Mouse (Mus musculus) neural tube, embryonic 11.5 days (tissue): Measurements from ENCODE around the gene Gpr37l1. TPM values are rescaled to one million over a fixed set of nuclear protein-coding genes. Genes with fewer than 3 reads are reported as not detected.

ENCODE experiments used
- ATAC-seq: fragments of 200-750 bp; cut with Nextera tagmentation; 2 replicates; pipeline ENCODE4 v1.8.0; 2017; ENCODE audit warnings: moderate number of reproducible peaks, mild to moderate bottlenecking, moderate TSS enrichment, moderate library complexity; ENCODE audit not compliant: insufficient read depth, low FRiP score, low TSS enrichment
- DNase-seq: peaks from one replicate; pipeline ENCODE4 v3.0.0-alpha.2; 2015; ENCODE audit warnings: low spot score
- H3K27ac ChIP-seq: fragments of 300-500 bp; sonication (generic); 2 replicates; pipeline ENCODE4 v1.5.1; 2014; ENCODE audit warnings: low read depth, mild to moderate bottlenecking, low read length
- H3K27me3 ChIP-seq: fragments of 300-500 bp; sonication (generic); 2 replicates; pipeline ENCODE4 v1.6.1; 2014; ENCODE audit warnings: mild to moderate bottlenecking, low read length, mixed read lengths; ENCODE audit not compliant: control insufficient read depth, insufficient read depth
- H3K36me3 ChIP-seq: fragments of 300-500 bp; sonication (generic); 2 replicates; pipeline ENCODE4 v1.6.1; 2014; ENCODE audit warnings: mild to moderate bottlenecking, low read length, moderate library complexity, mixed read lengths; ENCODE audit not compliant: control insufficient read depth, insufficient read depth
- H3K4me1 ChIP-seq: fragments of 300-500 bp; sonication (generic); 2 replicates; pipeline ENCODE4 v1.6.1; 2014; ENCODE audit warnings: low read length, mixed read lengths; ENCODE audit not compliant: control insufficient read depth, insufficient read depth
- H3K4me2 ChIP-seq: fragments of 300-500 bp; sonication (generic); 2 replicates; pipeline ENCODE4 v1.6.1; 2014; ENCODE audit warnings: low read depth, mild to moderate bottlenecking, moderate library complexity
- H3K4me3 ChIP-seq: fragments of 300-500 bp; sonication (generic); 2 replicates; pipeline ENCODE4 v1.5.1; 2014; ENCODE audit warnings: low read depth, low read length
- H3K9ac ChIP-seq: fragments of 300-500 bp; sonication (generic); 2 replicates; pipeline ENCODE4 v1.6.1; 2014; ENCODE audit warnings: mild to moderate bottlenecking, low read length
- H3K9me3 ChIP-seq: fragments of 300-500 bp; sonication (generic); 2 replicates; pipeline ENCODE4 v1.6.1; 2016; ENCODE audit warnings: low read length; ENCODE audit not compliant: control insufficient read depth
- WGBS: fragments of 180-500 bp; shearing (Covaris S2); extraction: QIAGEN DNeasy Blood & Tissue Kit; methylation state at CpG from one replicate; pipeline ENCODE4 v1.1.7; 2014; 5-methylcytosine and 5-hydroxymethylcytosine counted together
- polyA plus RNA-seq: library from polyadenylated mRNA; unstranded; fragments of >200 nt; fragmentation: Nextera tagmentation; extraction: Ambion mirVana; gene quantifications from 2 replicates; pipeline ENCODE4 v1.2.1, GENCODE M21; 2014

The Gpr37l1 gene
- polyA plus RNA-seq, 1 experiment from 2014 or later, result not detected

GRCm38 (mm10) chr1:135132893-135133369 lies 34.5 kb downstream of the Gpr37l1 start:
- no peak for ATAC-seq
- 79% methylated on average over 9 of the region's 9 CpGs for WGBS
- Histone ChIP-seq H3K9ac (no peak overlapping the region), H3K27ac (no peak overlapping the region), H3K4me3 (no peak overlapping the region), H3K36me3 (no peaks in the 10 kb centered on the region), H3K9me3 (no peaks in the 10 kb centered on the region), H3K27me3 (no peaks in the 10 kb centered on the region), H3K4me2 (no peak overlapping the region), H3K4me1 (no peaks in the 10 kb centered on the region)
- DNase-seq, result no peak

DNA sequence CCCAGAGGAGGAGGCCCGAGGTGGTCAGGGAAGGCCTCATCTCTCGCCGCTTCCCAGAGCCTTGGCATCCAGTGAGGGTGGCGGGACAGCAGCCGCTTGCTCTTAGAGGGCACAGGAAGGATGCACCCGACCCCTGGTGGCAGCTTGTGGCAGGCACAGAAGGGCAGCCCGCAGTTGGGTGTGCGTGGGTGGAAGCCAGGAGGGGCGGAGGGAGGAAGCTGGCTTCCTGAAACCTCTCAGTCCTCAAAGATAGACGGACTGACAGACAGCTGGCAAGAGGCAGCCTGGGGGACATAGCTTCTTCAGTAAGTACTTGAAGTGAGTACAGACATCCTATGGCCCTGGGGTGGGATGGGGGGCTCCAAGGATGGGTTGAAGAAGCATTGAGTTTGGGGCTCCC lies 35.0 kb downstream of the Gpr37l1 start, which contains the start of gene Ptpn7:
Gene Ptpn7 (plus strand): TSS at position 228 of the 400 bp plus-strand sequence.
- WGBS, result 39% methylated on average over 10 of the region's 10 CpGs
- Histone ChIP-seq H3K4me1 (no peaks in the 10 kb centered on the region), H3K4me2 (no peak within 1 kb of the TSS), H3K36me3 (no peaks in the 10 kb centered on the region), H3K27ac (no peak within 1 kb of the TSS), H3K9ac (no peak within 1 kb of the TSS), H3K9me3 (no peaks in the 10 kb centered on the region), H3K27me3 (no peaks in the 10 kb centered on the region), H3K4me3 (no peak within 1 kb of the TSS)
- peak; percentile 35 for DNase-seq
- no peak for ATAC-seq

DNA sequence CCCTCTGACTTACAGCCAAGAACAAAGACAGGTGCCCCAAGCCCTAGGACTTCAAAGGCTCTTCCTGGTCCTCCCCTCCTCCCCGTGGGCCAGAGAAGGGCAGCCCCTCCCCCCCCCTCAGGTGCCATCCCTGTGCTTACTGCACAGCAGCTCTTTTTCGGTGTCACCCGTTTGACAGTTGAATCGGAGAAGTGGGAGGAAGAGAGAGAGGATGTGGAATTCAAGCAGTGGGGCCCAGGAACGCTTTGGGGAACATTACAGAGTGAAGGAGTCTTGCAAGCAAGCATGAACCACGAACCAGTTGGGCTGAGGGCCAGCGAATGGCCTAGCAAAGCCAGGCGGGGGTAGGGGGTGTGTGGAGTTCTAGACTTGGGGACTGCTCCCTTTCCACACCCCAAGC lies 35.9 kb downstream of the Gpr37l1 start:
- no peak for DNase-seq
- Histone ChIP-seq H3K4me2 (no peak overlapping the region), H3K9me3 (no peaks in the 10 kb centered on the region), H3K4me3 (no peak overlapping the region), H3K9ac (no peak overlapping the region), H3K27me3 (no peaks in the 10 kb centered on the region), H3K4me1 (no peaks in the 10 kb centered on the region), H3K36me3 (no peaks in the 10 kb centered on the region), H3K27ac (no peak overlapping the region)
- no peak for ATAC-seq
- WGBS, result 54% methylated on average over 8 of the region's 8 CpGs

DNA sequence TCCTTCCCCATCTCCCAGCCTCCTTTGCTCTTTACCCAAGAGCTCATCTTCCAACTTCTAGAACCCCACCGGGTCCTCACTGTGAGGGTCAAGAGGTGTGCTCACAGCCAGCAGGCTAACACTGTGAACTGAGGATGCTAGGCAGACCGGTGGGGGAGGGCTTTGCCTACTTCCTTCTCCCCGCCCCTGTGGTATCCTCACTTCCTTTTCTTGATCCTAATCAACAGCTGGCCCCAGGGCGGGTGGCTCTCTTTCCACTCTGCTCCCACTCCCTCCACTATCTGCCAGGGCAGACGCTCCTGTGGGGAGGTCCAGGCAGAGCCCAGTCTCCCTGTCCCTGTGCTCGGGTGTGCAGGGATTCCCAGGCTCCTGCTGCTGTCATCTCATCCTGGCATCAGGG lies 36.4 kb downstream of the Gpr37l1 start:
- no peak overlapping the region for H3K4me3 ChIP-seq
- no peaks in the 10 kb centered on the region for H3K9me3 ChIP-seq
- ATAC-seq (no peak), DNase-seq (no peak)
- no peaks in the 10 kb centered on the region for H3K4me1 ChIP-seq
- 36% methylated on average over 6 of the region's 6 CpGs for WGBS
- no peak overlapping the region for H3K27ac ChIP-seq
- no peak overlapping the region for H3K4me2 ChIP-seq
- H3K36me3 ChIP-seq, result no peaks in the 10 kb centered on the region
- H3K9ac ChIP-seq, result no peak overlapping the region
- no peaks in the 10 kb centered on the region for H3K27me3 ChIP-seq

DNA sequence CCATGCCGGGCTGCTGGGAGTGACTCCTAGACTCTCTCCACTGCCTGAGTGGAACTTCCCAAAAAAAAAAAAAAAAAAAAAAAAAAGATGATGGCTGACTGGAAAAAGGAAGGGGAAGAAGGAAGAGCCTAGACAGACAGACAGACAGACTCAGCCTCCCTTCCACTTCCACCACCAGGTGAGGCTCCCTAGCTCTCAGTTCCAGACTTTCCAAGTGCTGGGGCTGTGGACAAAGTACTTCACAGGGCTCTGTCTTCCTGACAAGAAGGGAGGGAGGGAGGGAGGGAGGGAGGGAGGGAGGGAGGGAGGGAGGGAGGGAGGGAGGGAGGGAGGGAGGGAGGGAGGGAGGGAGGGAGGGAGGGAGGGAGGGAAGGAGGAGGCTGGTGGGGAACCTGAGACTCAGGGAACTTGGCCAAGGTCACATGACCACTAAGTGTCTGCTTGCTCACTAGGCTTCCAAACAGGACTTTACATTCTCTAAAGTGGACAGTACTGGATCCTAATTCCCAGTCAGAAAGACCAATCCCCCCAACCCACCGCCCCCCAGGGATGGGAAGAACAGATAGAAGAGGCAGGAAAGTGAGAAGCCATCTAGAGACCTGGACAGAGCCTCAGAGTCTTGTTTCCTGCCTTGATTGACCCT lies 37.0 kb downstream of the Gpr37l1 start:
- no peaks in the 10 kb centered on the region for H3K9me3 ChIP-seq
- ATAC-seq, result no peak
- H3K36me3 ChIP-seq, result no peaks in the 10 kb centered on the region
- no peak overlapping the region for H3K4me2 ChIP-seq
- no peaks in the 10 kb centered on the region for H3K27me3 ChIP-seq
- no peaks in the 10 kb centered on the region for H3K4me1 ChIP-seq
- H3K27ac ChIP-seq, result no peak overlapping the region
- DNase-seq, result no peak
- no peak overlapping the region for H3K9ac ChIP-seq
- H3K4me3 ChIP-seq, result no peak overlapping the region
- 57% methylated on average over 2 of the region's 2 CpGs for WGBS

DNA sequence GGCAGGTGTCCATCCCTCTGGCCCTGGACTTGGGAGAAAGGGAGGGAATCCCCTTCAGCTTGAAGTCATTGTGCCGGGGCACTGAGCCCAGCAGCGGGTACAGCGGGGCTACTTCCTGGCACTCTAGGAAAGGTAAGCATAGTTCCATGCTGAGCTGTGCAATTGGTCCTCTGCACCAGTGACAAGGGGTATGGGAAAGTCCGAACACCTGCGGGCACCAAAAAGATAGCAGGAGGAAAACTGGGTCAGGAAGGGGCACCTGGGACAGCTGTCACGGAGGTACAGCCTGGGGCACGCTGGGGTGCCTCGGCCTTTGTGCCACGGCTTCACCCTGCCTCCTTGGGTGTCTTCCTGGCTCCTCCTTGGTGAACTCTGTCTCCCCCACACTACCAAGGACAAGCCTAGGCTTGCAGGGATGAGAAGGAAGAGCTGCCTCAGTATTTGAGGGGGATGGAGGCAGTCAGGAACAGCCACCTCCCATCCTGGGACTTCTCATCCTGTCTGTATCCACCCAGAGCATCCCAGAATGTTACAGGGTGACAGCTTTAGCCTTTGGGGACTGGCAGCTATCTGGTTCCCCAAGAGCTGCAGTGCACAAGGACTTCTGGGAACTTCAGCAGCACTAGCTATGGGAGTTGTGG lies 37.8 kb downstream of the Gpr37l1 start:
- no peak overlapping the region for H3K27ac ChIP-seq
- H3K4me2 ChIP-seq, result no peak overlapping the region
- no peaks in the 10 kb centered on the region for H3K4me1 ChIP-seq
- H3K27me3 ChIP-seq, result no peaks in the 10 kb centered on the region
- DNase-seq (no peak), ATAC-seq (no peak)
- no peaks in the 10 kb centered on the region for H3K36me3 ChIP-seq
- 69% methylated on average over 9 of the region's 9 CpGs for WGBS
- H3K9me3 ChIP-seq, result no peaks in the 10 kb centered on the region
- H3K4me3 ChIP-seq, result no peak overlapping the region
- H3K9ac ChIP-seq, result no peak overlapping the region

- Histone ChIP-seq H3K4me1 (no peaks in the 10 kb centered on the region), H3K4me3 (no peak overlapping the region), H3K36me3 (no peaks in the 10 kb centered on the region), H3K9me3 (no peaks in the 10 kb centered on the region), H3K27ac (no peak overlapping the region), H3K9ac (no peak overlapping the region), H3K4me2 (no peak overlapping the region), H3K27me3 (no peaks in the 10 kb centered on the region)
- WGBS, result 20% methylated on average over 9 of the region's 9 CpGs
- ATAC-seq (no peak), DNase-seq (no peak)
These were observed 38.5 kb downstream of the Gpr37l1 start for GRCm38 (mm10) chr1:135128986-135129385.

DNA sequence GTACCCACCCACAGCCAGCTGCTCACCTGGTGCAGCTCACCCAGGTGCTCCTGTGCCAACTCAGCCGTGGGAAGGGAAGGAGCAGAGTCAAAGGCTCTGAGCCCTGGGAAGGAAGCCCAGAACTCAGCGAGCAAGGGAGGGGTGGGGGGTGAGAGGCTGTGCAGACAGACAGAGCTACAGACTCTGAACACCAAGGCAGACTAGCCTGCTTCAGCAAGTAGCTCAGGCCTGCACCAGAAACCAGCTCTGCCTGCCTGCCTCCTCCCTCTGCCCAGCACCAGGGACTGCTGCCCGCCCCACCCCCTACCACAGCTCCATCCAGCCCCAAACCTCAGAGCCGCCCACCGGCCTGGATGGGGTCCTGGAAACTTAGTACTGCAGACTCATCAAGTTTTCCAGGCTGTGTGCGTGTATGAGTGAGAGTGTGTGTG lies 39.5 kb downstream of the Gpr37l1 start:
- Histone ChIP-seq H3K9ac (no peak overlapping the region), H3K9me3 (no peaks in the 10 kb centered on the region), H3K4me3 (no peak overlapping the region), H3K4me1 (no peaks in the 10 kb centered on the region), H3K36me3 (no peaks in the 10 kb centered on the region), H3K27ac (no peak overlapping the region), H3K27me3 (no peaks in the 10 kb centered on the region), H3K4me2 (no peak overlapping the region)
- 56% methylated on average over 5 of the region's 6 CpGs for WGBS
- no peak for ATAC-seq
- DNase-seq, result no peak

- no peaks in the 10 kb centered on the region for H3K27me3 ChIP-seq
- H3K4me1 ChIP-seq, result no peaks in the 10 kb centered on the region
- H3K4me3 ChIP-seq, result no peak overlapping the region
- H3K9ac ChIP-seq, result 0 out of 2 replicates have a peak overlapping the region, but pooled peaks have one; percentile 2
- no peak overlapping the region for H3K4me2 ChIP-seq
- H3K27ac ChIP-seq, result no peak overlapping the region
- no peaks in the 10 kb centered on the region for H3K36me3 ChIP-seq
- DNase-seq (no peak), ATAC-seq (no peak)
- 61% methylated on average over 4 of the region's 4 CpGs for WGBS
- no peaks in the 10 kb centered on the region for H3K9me3 ChIP-seq
These were observed 40.9 kb downstream of the Gpr37l1 start for GRCm38 (mm10) chr1:135126443-135127027.
